Mouse (Mus musculus) kidney, adult 2 months (tissue): Measurements from ENCODE around the gene Vsx1. TPM values are rescaled to one million over a fixed set of nuclear protein-coding genes. Genes with fewer than 3 reads are reported as not detected.
A peak's percentile ranks its signal among the peaks of the same experiment; 100 is the strongest.

ENCODE experiments used
- DNase-seq: peaks from one replicate; pipeline ENCODE4 v3.0.0; 2021
- H3K27ac ChIP-seq: fragments of 200-500 bp; 2 replicates; pipeline ENCODE4 v1.5.1; 2012; ENCODE audit warnings: low read depth, low read length, control low read depth, inconsistent platforms; ENCODE audit not compliant: insufficient read depth
- H3K27me3 ChIP-seq: fragments of 200-500 bp; replicated peaks from 2 replicates; pipeline ENCODE4 v1.6.1; 2012; ENCODE audit warnings: mild to moderate bottlenecking, moderate library complexity, low read length, inconsistent platforms; ENCODE audit not compliant: control insufficient read depth, insufficient read depth
- H3K36me3 ChIP-seq: fragments of 200-500 bp; 2 replicates; pipeline ENCODE4 v1.6.1; 2012; ENCODE audit warnings: mild to moderate bottlenecking, moderate library complexity, low read length, inconsistent platforms; ENCODE audit not compliant: control insufficient read depth, insufficient read depth
- H3K4me1 ChIP-seq: fragments of 200-500 bp; 2 replicates; pipeline ENCODE4 v1.6.1; 2011; ENCODE audit warnings: low read length; ENCODE audit not compliant: control insufficient read depth, insufficient read depth
- H3K4me3 ChIP-seq: fragments of 200-500 bp; 2 replicates; pipeline ENCODE4 v1.5.1; 2011; ENCODE audit warnings: mild to moderate bottlenecking, low read depth, low read length, control low read depth; ENCODE audit not compliant: insufficient read depth
- CTCF ChIP-seq: fragments of 200-500 bp; conservative IDR thresholded peaks from 2 replicates; pipeline ENCODE4 v1.5.1; 2011; ENCODE audit warnings: low read depth, mild to moderate bottlenecking, control low read depth, low read length, moderate library complexity, mixed read lengths; ENCODE audit not compliant: insufficient read depth, insufficient read length
- POLR2A ChIP-seq: fragments of 200-500 bp; IDR thresholded peaks from one replicate; pipeline ENCODE4 v1.6.1; 2011; ENCODE audit warnings: low read depth, low read length, control low read depth
- WGBS: fragments of 180-500 bp; shearing (Covaris S2); methylation state at CpG from one replicate; pipeline ENCODE4 v1.1.7; 2018; 5-methylcytosine and 5-hydroxymethylcytosine counted together
- polyA plus RNA-seq: library from polyadenylated mRNA; depleted of rRNA; stranded (reverse); fragments of >200 nt; gene quantifications from 2 replicates; pipeline ENCODE4 v1.2.3, GENCODE M21; 2012

Vsx1 gene
- polyA plus RNA-seq, 1 experiment = not detected

DNA sequence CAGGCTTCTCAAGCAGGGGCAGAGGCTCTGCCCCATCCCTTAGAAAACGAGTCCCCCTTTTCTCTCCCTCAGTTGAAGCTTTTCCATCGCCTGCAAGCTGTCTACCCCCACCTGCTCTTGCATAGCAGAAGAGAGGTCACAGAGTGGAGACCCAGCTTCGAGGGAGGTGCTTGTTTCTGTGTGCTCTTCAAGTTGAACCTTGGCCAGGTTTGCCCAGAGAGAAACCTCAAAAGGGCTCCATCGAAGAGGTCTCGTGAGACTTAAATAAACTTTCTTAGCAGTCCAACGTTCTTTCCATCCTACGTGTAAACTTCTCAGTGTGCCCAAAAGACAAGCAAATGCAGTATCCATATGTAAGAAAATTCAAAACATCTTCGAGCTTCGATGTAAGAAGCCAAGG lies 37.8 kb downstream of the Vsx1 start:
- Histone ChIP-seq H3K4me1 (peaks cover 24% of the 10 kb centered on the region), H3K36me3 (no peaks in the 10 kb centered on the region), H3K27ac (peak overlapping the region; percentile 37; the same call in 1 of the 2 replicates), H3K4me3 (no peak overlapping the region), H3K27me3 (no peaks in the 10 kb centered on the region)
- DNase-seq = peak; percentile 57
- 44% methylated on average over 9 of the region's 9 CpGs for WGBS
- TF ChIP-seq CTCF = no peak
- TF ChIP-seq POLR2A = no peak

DNA sequence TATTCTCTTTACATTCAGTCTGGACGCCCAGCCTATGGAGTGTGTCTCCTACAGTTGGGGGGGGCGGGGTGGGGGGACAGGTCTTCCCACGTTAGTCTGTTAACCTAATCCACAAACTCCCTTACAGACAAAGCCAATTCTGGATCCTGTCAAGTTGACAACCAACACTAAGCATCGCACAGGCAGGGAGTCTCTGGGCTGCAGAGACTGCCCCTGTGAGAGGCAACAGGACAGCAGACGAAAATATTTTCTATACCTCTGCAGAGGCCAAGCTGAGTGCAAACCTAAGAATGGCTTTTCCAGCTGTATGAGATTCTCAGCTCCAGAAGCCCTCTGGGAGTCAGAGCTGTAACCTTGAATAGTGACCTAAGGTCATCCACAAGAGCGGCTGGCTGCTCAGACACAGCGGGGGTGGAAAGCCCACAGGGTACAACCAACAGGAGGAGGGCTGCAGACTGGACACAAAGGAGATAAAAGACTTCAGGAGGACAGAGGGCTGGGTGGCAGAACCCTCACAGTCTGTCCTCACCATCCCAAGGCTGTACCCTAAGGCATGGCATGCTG lies 38.6 kb downstream of the Vsx1 start:
- H3K36me3 ChIP-seq = no peaks in the 10 kb centered on the region
- H3K4me1 ChIP-seq = peaks cover 24% of the 10 kb centered on the region
- H3K27me3 ChIP-seq = no peaks in the 10 kb centered on the region
- H3K27ac ChIP-seq = peak overlapping the region; percentile 18
- 33% methylated on average over 7 of the region's 7 CpGs for WGBS
- H3K4me3 ChIP-seq = no peak overlapping the region
- DNase-seq = no peak
- TF ChIP-seq CTCF (no peak), POLR2A (no peak)

DNA sequence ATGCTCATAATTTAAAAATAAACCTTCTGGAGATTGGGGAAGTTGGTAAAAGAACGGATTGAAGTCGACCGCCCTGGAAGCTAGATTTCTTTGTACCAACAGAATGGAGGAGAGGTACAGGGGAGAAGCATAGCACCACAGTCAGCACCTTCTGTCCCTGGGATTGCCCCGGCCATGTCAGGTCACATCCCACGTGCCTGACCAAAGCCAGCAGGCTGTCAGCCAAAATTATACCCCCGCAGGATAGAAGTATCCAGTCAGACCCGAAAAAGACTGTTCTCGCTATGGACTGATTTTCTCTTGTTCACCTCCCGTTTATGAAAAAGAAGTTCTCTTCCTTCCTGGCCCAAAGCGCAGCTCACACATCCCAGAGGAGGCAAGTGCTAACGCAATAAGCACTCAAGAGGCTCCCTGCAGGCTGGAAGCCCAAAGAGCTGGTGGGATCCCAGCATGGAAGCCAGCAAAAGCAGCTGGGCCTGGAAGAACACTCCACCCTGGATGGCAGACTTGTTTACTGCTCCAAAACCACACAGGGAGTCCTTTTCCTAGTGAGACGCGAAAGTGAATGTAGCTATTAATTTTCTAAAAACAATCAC lies 40.8 kb downstream of the Vsx1 start:
- H3K4me1 ChIP-seq = peaks cover 18% of the 10 kb centered on the region
- H3K4me3 ChIP-seq = no peak overlapping the region
- H3K36me3 ChIP-seq = no peaks in the 10 kb centered on the region
- no peak for TF ChIP-seq POLR2A
- no peak for TF ChIP-seq CTCF
- no peak for DNase-seq
- H3K27me3 ChIP-seq = no peaks in the 10 kb centered on the region
- WGBS = 45% methylated on average over 13 of the region's 13 CpGs
- H3K27ac ChIP-seq = peak overlapping the region; percentile 82; the same call in 1 of the 2 replicates

DNA sequence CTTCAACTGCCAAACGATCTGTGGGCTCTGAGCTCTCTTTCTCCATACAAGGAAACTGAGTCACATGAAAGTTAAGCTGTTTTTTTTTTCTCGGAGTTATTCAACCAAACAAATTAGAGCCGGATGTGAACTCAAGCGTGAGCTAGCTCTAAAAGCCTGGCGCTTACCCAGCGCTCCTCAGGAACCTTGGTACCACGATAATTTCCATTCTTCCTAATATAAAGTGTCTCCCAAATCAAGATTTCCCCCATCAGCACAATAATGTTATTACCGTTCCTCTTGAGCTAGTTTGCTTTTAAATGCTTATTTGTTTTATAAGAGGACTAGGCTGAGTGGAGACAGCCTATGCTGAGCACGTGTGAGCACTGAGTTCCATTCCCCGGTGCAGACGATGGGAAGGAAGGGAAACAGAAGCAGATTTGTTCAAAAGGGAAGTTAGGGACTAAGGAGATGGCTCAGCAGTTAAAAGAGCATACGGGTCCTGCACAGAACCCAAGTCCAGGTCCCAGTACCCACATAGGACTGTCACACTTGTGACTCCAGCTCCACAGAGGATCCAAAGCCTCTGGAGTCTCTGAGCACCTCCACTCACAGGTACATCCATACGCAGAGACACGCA lies 41.4 kb downstream of the Vsx1 start:
- no peaks in the 10 kb centered on the region for H3K27me3 ChIP-seq
- WGBS = 47% methylated on average over 14 of the region's 14 CpGs
- TF ChIP-seq POLR2A (no peak), CTCF (no peak)
- H3K36me3 ChIP-seq = no peaks in the 10 kb centered on the region
- peaks cover 18% of the 10 kb centered on the region for H3K4me1 ChIP-seq
- peak overlapping the region; percentile 82 for H3K27ac ChIP-seq
- no peak overlapping the region for H3K4me3 ChIP-seq
- DNase-seq = peak; percentile 76

DNA sequence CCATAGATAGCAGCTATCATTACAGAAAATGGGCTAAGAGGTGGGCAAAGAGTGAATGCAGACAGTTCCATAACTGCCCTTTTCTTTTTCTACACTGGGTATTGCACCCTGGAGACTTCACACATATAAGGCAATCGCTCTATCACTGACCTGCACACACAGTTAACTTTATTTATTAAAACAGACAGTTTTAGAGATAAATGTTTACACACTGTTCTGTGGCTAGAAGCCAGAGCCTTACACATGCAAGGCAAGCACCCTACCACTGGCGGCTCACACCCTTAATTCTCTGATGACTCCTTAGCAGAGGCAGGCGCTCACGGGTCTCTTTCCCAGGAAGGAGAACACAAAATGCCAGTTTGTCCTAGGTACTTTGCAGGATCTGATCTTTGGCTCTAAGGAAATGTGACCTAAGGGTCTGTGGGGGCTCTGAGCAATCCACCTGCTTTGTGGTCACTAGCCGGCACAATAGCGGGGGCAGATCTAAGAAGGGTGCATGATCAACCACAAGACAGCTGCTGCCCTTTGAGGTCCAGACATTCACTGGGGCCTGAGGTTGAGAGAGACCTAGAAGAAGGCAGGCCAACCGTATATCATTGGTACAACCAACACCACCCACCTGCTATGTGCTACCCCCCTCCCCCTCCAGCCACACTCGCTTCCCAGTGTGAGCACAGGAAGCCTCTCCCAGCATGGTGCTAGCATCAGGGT lies 42.6 kb downstream of the Vsx1 start:
- Histone ChIP-seq H3K27me3 (no peaks in the 10 kb centered on the region), H3K36me3 (no peaks in the 10 kb centered on the region), H3K4me3 (no peak overlapping the region), H3K27ac (no peak overlapping the region; the same call in 1 of the 2 replicates), H3K4me1 (peaks cover 18% of the 10 kb centered on the region)
- no peak for DNase-seq
- TF ChIP-seq CTCF (no peak), POLR2A (no peak)
- WGBS = 71% methylated on average over 8 of the region's 8 CpGs

DNA sequence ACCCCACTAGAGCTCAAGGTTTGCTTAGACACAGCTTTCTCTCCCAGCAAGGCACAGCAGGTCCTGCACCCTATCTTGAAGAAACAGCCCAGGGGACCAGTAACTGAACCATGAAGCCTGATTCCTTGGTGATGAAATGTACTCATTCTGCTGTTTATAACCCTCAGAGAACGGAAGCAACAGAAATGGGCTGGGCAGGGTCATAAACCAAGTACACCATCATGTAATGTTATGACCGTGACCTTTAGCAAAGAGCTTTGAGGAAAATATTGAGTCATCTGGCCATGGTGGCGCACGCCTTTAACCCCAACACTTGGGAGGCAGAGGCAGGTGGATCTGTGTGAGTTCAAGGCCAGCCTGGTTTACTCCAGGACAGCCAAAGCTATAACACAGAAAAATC lies 43.9 kb downstream of the Vsx1 start:
- H3K4me3 ChIP-seq = no peak overlapping the region
- H3K27me3 ChIP-seq = no peaks in the 10 kb centered on the region
- no peak for DNase-seq
- TF ChIP-seq POLR2A (no peak), CTCF (no peak)
- no peak overlapping the region for H3K27ac ChIP-seq
- no peaks in the 10 kb centered on the region for H3K36me3 ChIP-seq
- 60% methylated on average over 4 of the region's 4 CpGs for WGBS
- peaks cover 16% of the 10 kb centered on the region for H3K4me1 ChIP-seq
